Mouse (Mus musculus) left cerebral cortex, adult 2 months (tissue): ENCODE measurements around the gene Cygb. TPM values are rescaled to one million over a fixed set of nuclear protein-coding genes. Genes with fewer than 3 reads are reported as not detected.
"Not testable (repeated sequence)": the region's sequence is repeated elsewhere in the genome, so short reads cannot be mapped to it uniquely, and the experiment has no call there.

ENCODE experiments used
- DNase-seq, 2 experiments: peaks; one replicate each; pipeline ENCODE4 v3.0.0; 2021 to 2022; ENCODE audit warnings: low spot score in 2 of 2, mixed read lengths in 1 of 2; ENCODE audit errors: extremely low spot score in 1 of 2
- H3K27ac ChIP-seq: fragments of 200-600 bp; 2 replicates; pipeline ENCODE4 v1.8.1; 2022
- H3K4me3 ChIP-seq: fragments of 200-600 bp; 2 replicates; pipeline ENCODE4 v1.8.1; 2022
- CTCF ChIP-seq: fragments of 200-600 bp; IDR thresholded peaks from 2 replicates; pipeline ENCODE4 v1.8.1; 2022; ENCODE audit warnings: antibody characterized with exemption, mild to moderate bottlenecking, moderate library complexity
- intact Hi-C: fragments of 180-260 bp; cut with DNase I; formaldehyde crosslinking; loops from one replicate; pipeline ENCODE4 v1.15.1; 2025
- total RNA-seq, 2 experiments: library from RNA; stranded (reverse); gene quantifications; 2 replicates each; pipeline ENCODE4 v1.2.3; 2021

Cygb gene
- total RNA-seq, 2 experiments from 2014 or later: 42.8 to 45.3 TPM

GRCm38 (mm10) chr11:116642681-116643578 is 11.2 kb downstream of the Cygb start:
- Histone ChIP-seq H3K27ac (0 out of 2 replicates have a peak overlapping the region, but pooled peaks have one; percentile 41), H3K4me3 (peak overlapping the region; percentile 3; the same call in 1 of the 2 replicates)
- no peak; the same call in none of the 2 replicates for TF ChIP-seq CTCF
- intact Hi-C loops: loop anchor here (1.0 to 5.0 kb wide), 3 partner anchors 28 to 414 kb away; no protein-coding TSS in a partner anchor
- peak; percentile 87 to 92 for DNase-seq

GRCm38 (mm10) chr11:116641731-116642130 is 12.4 kb downstream of the Cygb start:
- Histone ChIP-seq H3K27ac (no peak overlapping the region), H3K4me3 (no peak overlapping the region)
- no peak for TF ChIP-seq CTCF
- DNase-seq: no peak
- intact Hi-C loops: loop anchor here (2.0 to 5.0 kb wide), 2 partner anchors 167 to 416 kb away; no protein-coding TSS in a partner anchor

GRCm38 (mm10) chr11:116641168-116641567 is 12.9 kb downstream of the Cygb start:
- DNase-seq: no peak
- Histone ChIP-seq H3K4me3 (no peak overlapping the region), H3K27ac (no peak overlapping the region)
- peak; percentile 45 for TF ChIP-seq CTCF
- intact Hi-C loops: loop anchor here (5.0 kb wide), 1 partner anchor 416 kb away; no protein-coding TSS in a partner anchor

GRCm38 (mm10) chr11:116636607-116637006 is 17.5 kb downstream of the Cygb start:
- H3K4me3 ChIP-seq, DNase-seq, H3K27ac ChIP-seq, intact Hi-C loops: not testable (repeated sequence)
- peak; percentile 41 for TF ChIP-seq CTCF

- Histone ChIP-seq H3K4me3 (no peak overlapping the region), H3K27ac (no peak overlapping the region)
- intact Hi-C loops: no loop called here
- no peak for DNase-seq
- TF ChIP-seq CTCF: no peak
These were observed 21.2 kb downstream of the Cygb start for GRCm38 (mm10) chr11:116632962-116633361.

GRCm38 (mm10) chr11:116630171-116630965 is 23.7 kb downstream of the Cygb start:
- intact Hi-C loops: no loop called here
- TF ChIP-seq CTCF: no peak
- DNase-seq: no peak
- Histone ChIP-seq H3K27ac (no peak overlapping the region), H3K4me3 (no peak overlapping the region)

GRCm38 (mm10) chr11:116629472-116629871 is 24.6 kb downstream of the Cygb start:
- intact Hi-C loops: loop anchor here (1.0 to 2.0 kb wide), 2 partner anchors 42 to 129 kb away; no protein-coding TSS in a partner anchor
- no peak for TF ChIP-seq CTCF
- Histone ChIP-seq H3K4me3 (no peak overlapping the region), H3K27ac (no peak overlapping the region)
- no peak for DNase-seq

GRCm38 (mm10) chr11:116628712-116629111 is 25.4 kb downstream of the Cygb start:
- peak; percentile 98 for TF ChIP-seq CTCF

GRCm38 (mm10) chr11:116627072-116628020 is 26.8 kb downstream of the Cygb start:
- no peak for DNase-seq

More at GRCm38 (mm10) chr11:116628712-116629111, 25.4 kb downstream of the Cygb start:
- Histone ChIP-seq H3K4me3 (no peak overlapping the region), H3K27ac (no peak overlapping the region)
- DNase-seq: peak; percentile 85 to 87
- intact Hi-C loops: loop anchor here (1.0 to 2.0 kb wide), 3 partner anchors 41 to 128 kb away; no protein-coding TSS in a partner anchor

GRCm38 (mm10) chr11:116626299-116627071 is 27.6 kb downstream of the Cygb start, which contains the start of gene Rhbdf2:
Gene Rhbdf2 (minus strand): TSS chr11:116627019.
- H3K4me3 ChIP-seq: no peak within 1 kb of the TSS
- no peak for TF ChIP-seq CTCF
- H3K27ac ChIP-seq: no peak within 1 kb of the TSS
- intact Hi-C loops: no loop called here
- DNase-seq: no peak

More at GRCm38 (mm10) chr11:116627072-116628020, 26.8 kb downstream of the Cygb start:
- intact Hi-C loops: loop anchor here (1.0 to 2.0 kb wide), 2 partner anchors 73 to 127 kb away; no protein-coding TSS in a partner anchor
- TF ChIP-seq CTCF: peak; percentile 30
- Histone ChIP-seq H3K4me3 (no peak overlapping the region), H3K27ac (no peak overlapping the region)
